Mouse (Mus musculus): ENCODE measurements around the gene Tmem254a. TPM values are rescaled to one million over a fixed set of nuclear protein-coding genes. Genes with fewer than 3 reads are reported as not detected.
"Not testable (repeated sequence)": the region's sequence is repeated elsewhere in the genome, so short reads cannot be mapped to it uniquely, and the experiment has no call there.

The Tmem254a gene
- polyA plus RNA-seq, 1 experiment = 6.4 TPM

DNA sequence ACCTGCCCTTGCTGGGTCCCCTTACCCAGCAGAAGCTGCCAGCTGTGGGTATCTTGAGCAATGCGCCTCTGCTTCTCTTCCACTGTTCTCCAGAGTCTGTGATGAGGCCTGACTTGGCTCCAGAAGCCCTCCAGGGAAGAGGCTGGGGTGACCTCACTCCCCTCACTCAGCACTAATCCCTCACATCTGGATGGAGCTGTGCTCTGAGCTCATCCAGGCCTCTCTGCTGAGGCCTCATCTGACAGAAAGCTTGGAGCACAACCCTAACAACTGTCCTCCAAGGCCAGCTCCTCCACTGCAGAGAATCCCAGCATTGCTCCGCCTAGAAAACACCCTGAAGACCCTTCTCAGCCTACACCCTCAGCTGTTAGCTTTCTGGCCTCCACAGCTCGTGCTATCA lies 32.9 kb downstream of the Tmem254a start:
- H3K27me3 ChIP-seq (ENCODE audit: control insufficient read depth, insufficient read depth, low read length); H3K4me1 ChIP-seq (ENCODE audit: control insufficient read depth, insufficient read depth, insufficient read length, low read length); H3K4me3 ChIP-seq (ENCODE audit: low read depth, low read length); H3K27ac ChIP-seq (ENCODE audit: insufficient read depth, low read depth, low read length); H3K36me3 ChIP-seq (ENCODE audit: control insufficient read depth, insufficient read depth, low read length): not testable (repeated sequence)
- WGBS = no CpG with 5 or more reads among the region's 3 CpGs

DNA sequence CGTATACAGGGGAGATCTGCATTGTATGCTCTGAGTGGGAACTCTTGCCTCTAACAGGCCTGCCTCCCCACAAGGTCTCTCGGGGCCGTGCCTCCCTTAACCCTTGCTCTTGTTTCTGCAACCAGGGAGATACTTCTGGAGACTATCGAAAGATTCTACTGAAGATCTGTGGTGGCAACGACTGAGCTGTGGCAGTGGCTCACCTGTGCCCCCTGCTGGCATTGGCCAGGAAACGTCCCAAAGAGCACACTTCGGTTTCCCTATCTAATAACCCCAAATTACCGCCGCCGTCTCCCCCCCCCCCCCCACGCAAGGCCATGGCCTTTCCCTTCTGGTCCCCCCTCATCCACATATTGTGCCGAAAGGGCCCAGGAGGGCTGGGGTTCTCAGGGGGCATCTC lies 41.6 kb downstream of the Tmem254a start:
- no CpG with 5 or more reads among the region's 12 CpGs for WGBS

DNA sequence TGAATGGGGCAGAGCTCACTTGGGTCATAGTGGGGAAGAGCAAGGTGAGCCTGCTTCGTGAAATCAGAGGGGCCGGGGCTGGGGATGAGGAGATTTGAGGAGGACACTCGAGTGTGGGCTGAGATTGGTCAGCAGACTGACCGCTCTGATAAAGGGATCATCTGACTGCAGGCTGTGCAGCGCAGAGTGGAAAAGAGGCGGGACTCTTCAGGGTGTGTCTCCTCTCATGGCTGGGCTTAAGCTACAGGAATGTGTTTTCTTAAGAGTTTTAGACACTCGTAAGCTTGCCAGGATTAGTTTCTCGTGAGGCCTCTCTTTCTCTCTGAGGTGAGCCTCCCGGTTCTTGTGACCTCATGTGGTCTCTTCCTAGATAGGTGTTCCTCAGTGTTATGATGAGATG lies 45.7 kb downstream of the Tmem254a start:
- H3K4me1 ChIP-seq (ENCODE audit: control insufficient read depth, insufficient read depth, insufficient read length, low read length) = not testable (repeated sequence)
- WGBS = no CpG with 5 or more reads among the region's 9 CpGs

More for the DNA sequence above, 41.6 kb downstream of the Tmem254a start:
- not testable (repeated sequence) for H3K4me3 ChIP-seq (ENCODE audit: low read depth, low read length); H3K36me3 ChIP-seq (ENCODE audit: control insufficient read depth, insufficient read depth, low read length); H3K27ac ChIP-seq (ENCODE audit: insufficient read depth, low read depth, low read length); H3K4me1 ChIP-seq (ENCODE audit: control insufficient read depth, insufficient read depth, insufficient read length, low read length); H3K27me3 ChIP-seq (ENCODE audit: control insufficient read depth, insufficient read depth, low read length)

DNA sequence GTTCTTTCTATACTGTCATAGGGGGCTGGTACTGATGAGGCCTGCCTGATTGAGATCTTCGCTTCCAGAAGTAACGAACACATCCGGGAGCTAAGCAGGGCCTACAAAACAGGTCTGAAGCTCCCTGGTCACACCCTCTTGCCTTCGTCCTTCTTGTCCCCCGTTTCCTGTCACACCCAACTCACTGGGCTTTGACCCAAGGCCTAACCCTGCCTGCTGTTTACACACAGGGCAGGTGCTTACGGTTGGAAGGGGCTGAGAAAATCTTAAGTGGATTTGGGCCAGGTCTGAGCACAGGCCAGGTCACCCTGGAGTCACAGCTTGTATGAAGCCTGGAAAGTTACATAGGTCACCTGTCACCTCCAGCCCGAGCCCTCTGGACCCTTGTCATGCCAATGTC lies 50.8 kb downstream of the Tmem254a start:
- H3K27ac ChIP-seq (ENCODE audit: insufficient read depth, low read depth, low read length); H3K27me3 ChIP-seq (ENCODE audit: control insufficient read depth, insufficient read depth, low read length); H3K4me3 ChIP-seq (ENCODE audit: low read depth, low read length); H3K4me1 ChIP-seq (ENCODE audit: control insufficient read depth, insufficient read depth, insufficient read length, low read length): not testable (repeated sequence)
- H3K36me3 ChIP-seq (ENCODE audit: control insufficient read depth, insufficient read depth, low read length) = peaks cover 28% of the 10 kb centered on the region
- no CpG with 5 or more reads among the region's 7 CpGs for WGBS

More for the DNA sequence above, 45.7 kb downstream of the Tmem254a start:
- not testable (repeated sequence) for H3K27ac ChIP-seq (ENCODE audit: insufficient read depth, low read depth, low read length); H3K36me3 ChIP-seq (ENCODE audit: control insufficient read depth, insufficient read depth, low read length); H3K27me3 ChIP-seq (ENCODE audit: control insufficient read depth, insufficient read depth, low read length); H3K4me3 ChIP-seq (ENCODE audit: low read depth, low read length)

Other genes starting within 250 kb of the Tmem254a start
- gene Ppif, start 233.5 kb downstream of the Tmem254a start, polyA plus RNA-seq (2012; rRNA removed) = 66.8 and 80.1 TPM in 2 replicates
- 9.0 and 10.1 TPM in 2 replicates for gene Zcchc24, start 158.6 kb downstream of the Tmem254a start, polyA plus RNA-seq (2012; rRNA removed)
- gene Anxa11, start 85.5 kb downstream of the Tmem254a start, polyA plus RNA-seq (2012; rRNA removed) = 71.5 and 153 TPM in 2 replicates
- not detected in 2 replicates for gene Plac9a, start 24.6 kb downstream of the Tmem254a start, polyA plus RNA-seq (2012; rRNA removed)
- gene Cphx1, start 10.6 kb upstream of the Tmem254a start, polyA plus RNA-seq (2012; rRNA removed) = not detected in 2 replicates
- gene Duxbl1, start 50.9 kb upstream of the Tmem254a start, polyA plus RNA-seq (2012; rRNA removed) = 0.06 and 0.13 TPM in 2 replicates
- 51.0 and 166 TPM in 2 replicates for gene Gm9780, start 115.0 kb upstream of the Tmem254a start, polyA plus RNA-seq (2012; rRNA removed)
- gene Tmem254c, start 139.7 kb upstream of the Tmem254a start, polyA plus RNA-seq (2012; rRNA removed) = 15.8 and 17.2 TPM in 2 replicates
- not detected in 2 replicates for gene Cphx2, start 153.8 kb upstream of the Tmem254a start, polyA plus RNA-seq (2012; rRNA removed)
- not detected in 2 replicates for gene Cphx3, start 154.6 kb upstream of the Tmem254a start, polyA plus RNA-seq (2012; rRNA removed)
- 0.08 TPM in 1 of 2 replicates, not detected in the other for gene Duxbl2, start 190.7 kb upstream of the Tmem254a start, polyA plus RNA-seq (2012; rRNA removed)